Mouse (Mus musculus): ENCODE measurements at regions not wholly inside any gene's neighbourhood (a gene's known extent, or its start where the extent isn't known, plus 50 kb on each side); places are given as distances from the start of the nearest gene placed in this dataset.

- no peaks in the 10 kb centered on the region for H3K4me1 ChIP-seq (replicated peaks; ENCODE audit: control insufficient read depth, insufficient read depth, low read length)
- H3K36me3 ChIP-seq (ENCODE audit: control insufficient read depth, insufficient read depth), result no peaks in the 10 kb centered on the region
- no peak overlapping the region for H3K4me2 ChIP-seq (ENCODE audit: low read length)
- 92% methylated on average over 5 of the region's 5 CpGs for WGBS
- H3K9ac ChIP-seq (replicated peaks; ENCODE audit: low read depth, low read length), result no peak overlapping the region
- ATAC-seq, result no peak
- H3K4me3 ChIP-seq (replicated peaks; ENCODE audit: low read length), result no peak overlapping the region
- no peak overlapping the region for H3K27ac ChIP-seq (ENCODE audit: low read length)
- no peaks in the 10 kb centered on the region for H3K27me3 ChIP-seq (replicated peaks; ENCODE audit: control insufficient read depth, insufficient read depth, low read length)
- H3K9me3 ChIP-seq (ENCODE audit: control insufficient read depth, low read length), result no peaks in the 10 kb centered on the region
These were observed 184.3 kb downstream of the Ajap1 start for GRCm38 (mm10) chr4:153298277-153298676.

- no peak overlapping the region for H3K27ac ChIP-seq (ENCODE audit: low read length)
- WGBS, result 41% methylated on average over 6 of the region's 6 CpGs
- H3K36me3 ChIP-seq (ENCODE audit: control insufficient read depth, insufficient read depth), result no peaks in the 10 kb centered on the region
- H3K9me3 ChIP-seq (ENCODE audit: control insufficient read depth, low read length), result no peaks in the 10 kb centered on the region
- no peak overlapping the region for H3K4me3 ChIP-seq (replicated peaks; ENCODE audit: low read length)
- no peak overlapping the region for H3K4me2 ChIP-seq (ENCODE audit: low read length)
- no peak for ATAC-seq
- no peaks in the 10 kb centered on the region for H3K4me1 ChIP-seq (replicated peaks; ENCODE audit: control insufficient read depth, insufficient read depth, low read length)
- H3K9ac ChIP-seq (replicated peaks; ENCODE audit: low read depth, low read length), result no peak overlapping the region
- no peaks in the 10 kb centered on the region for H3K27me3 ChIP-seq (replicated peaks; ENCODE audit: control insufficient read depth, insufficient read depth, low read length)
These were observed 187.8 kb downstream of the Ajap1 start for GRCm38 (mm10) chr4:153294828-153295227.

- H3K4me1 ChIP-seq (replicated peaks; ENCODE audit: control insufficient read depth, insufficient read depth, low read length), result no peaks in the 10 kb centered on the region
- no peak overlapping the region for H3K9ac ChIP-seq (replicated peaks; ENCODE audit: low read depth, low read length)
- 38% methylated on average over 3 of the region's 3 CpGs for WGBS
- ATAC-seq, result no peak
- no peaks in the 10 kb centered on the region for H3K36me3 ChIP-seq (ENCODE audit: control insufficient read depth, insufficient read depth)
- H3K9me3 ChIP-seq (ENCODE audit: control insufficient read depth, low read length), result no peaks in the 10 kb centered on the region
- H3K27ac ChIP-seq (ENCODE audit: low read length), result no peak overlapping the region
- H3K4me3 ChIP-seq (replicated peaks; ENCODE audit: low read length), result no peak overlapping the region
- no peaks in the 10 kb centered on the region for H3K27me3 ChIP-seq (replicated peaks; ENCODE audit: control insufficient read depth, insufficient read depth, low read length)
- H3K4me2 ChIP-seq (ENCODE audit: low read length), result no peak overlapping the region
These were observed 189.5 kb downstream of the Ajap1 start for GRCm38 (mm10) chr4:153293137-153293536.

- Histone ChIP-seq H3K27ac (ENCODE audit: low read length) (no peak overlapping the region), H3K4me2 (ENCODE audit: low read length) (no peak overlapping the region), H3K36me3 (ENCODE audit: control insufficient read depth, insufficient read depth) (no peaks in the 10 kb centered on the region), H3K4me3 (replicated peaks; ENCODE audit: low read length) (no peak overlapping the region), H3K4me1 (replicated peaks; ENCODE audit: control insufficient read depth, insufficient read depth, low read length) (no peaks in the 10 kb centered on the region), H3K27me3 (replicated peaks; ENCODE audit: control insufficient read depth, insufficient read depth, low read length) (no peaks in the 10 kb centered on the region), H3K9ac (replicated peaks; ENCODE audit: low read depth, low read length) (no peak overlapping the region), H3K9me3 (ENCODE audit: control insufficient read depth, low read length) (peaks cover 1% of the 10 kb centered on the region; the same call in 1 of the 2 replicates)
- WGBS, result 83% methylated on average over 8 of the region's 8 CpGs
- no peak for ATAC-seq
These were observed 194.2 kb downstream of the Ajap1 start for GRCm38 (mm10) chr4:153288362-153288761.

- no peak for ATAC-seq
- Histone ChIP-seq H3K4me3 (replicated peaks; ENCODE audit: low read length) (no peak overlapping the region), H3K9me3 (ENCODE audit: control insufficient read depth, low read length) (peaks cover 5% of the 10 kb centered on the region; the same call in 1 of the 2 replicates), H3K36me3 (ENCODE audit: control insufficient read depth, insufficient read depth) (no peaks in the 10 kb centered on the region), H3K9ac (replicated peaks; ENCODE audit: low read depth, low read length) (no peak overlapping the region), H3K27ac (ENCODE audit: low read length) (no peak overlapping the region), H3K27me3 (replicated peaks; ENCODE audit: control insufficient read depth, insufficient read depth, low read length) (no peaks in the 10 kb centered on the region), H3K4me2 (ENCODE audit: low read length) (no peak overlapping the region), H3K4me1 (replicated peaks; ENCODE audit: control insufficient read depth, insufficient read depth, low read length) (no peaks in the 10 kb centered on the region)
- 92% methylated on average over 5 of the region's 5 CpGs for WGBS
These were observed 198.4 kb downstream of the Ajap1 start for GRCm38 (mm10) chr4:153284209-153284608.

GRCm38 (mm10) chr4:153276571-153276970, 206.0 kb downstream of the Ajap1 start:
- no peak overlapping the region for H3K9ac ChIP-seq (replicated peaks; ENCODE audit: low read depth, low read length)
- WGBS, result 54% methylated on average over 5 of the region's 5 CpGs
- H3K4me3 ChIP-seq (replicated peaks; ENCODE audit: low read length), result no peak overlapping the region
- H3K9me3 ChIP-seq (ENCODE audit: control insufficient read depth, low read length), result no peaks in the 10 kb centered on the region
- H3K27me3 ChIP-seq (replicated peaks; ENCODE audit: control insufficient read depth, insufficient read depth, low read length), result no peaks in the 10 kb centered on the region
- H3K36me3 ChIP-seq (ENCODE audit: control insufficient read depth, insufficient read depth), result no peaks in the 10 kb centered on the region
- no peak overlapping the region for H3K4me2 ChIP-seq (ENCODE audit: low read length)
- H3K27ac ChIP-seq (ENCODE audit: low read length), result no peak overlapping the region
- no peaks in the 10 kb centered on the region; the same call in 1 of the 2 replicates for H3K4me1 ChIP-seq (replicated peaks; ENCODE audit: control insufficient read depth, insufficient read depth, low read length)
- no peak for ATAC-seq

- 6% methylated on average over 5 of the region's 5 CpGs for WGBS
- no peak overlapping the region for H3K4me2 ChIP-seq (ENCODE audit: low read length)
- H3K27ac ChIP-seq (ENCODE audit: low read length), result no peak overlapping the region
- no peak overlapping the region for H3K9ac ChIP-seq (replicated peaks; ENCODE audit: low read depth, low read length)
- H3K4me3 ChIP-seq (replicated peaks; ENCODE audit: low read length), result no peak overlapping the region
- H3K36me3 ChIP-seq (ENCODE audit: control insufficient read depth, insufficient read depth), result no peaks in the 10 kb centered on the region
- H3K4me1 ChIP-seq (replicated peaks; ENCODE audit: control insufficient read depth, insufficient read depth, low read length), result peaks cover 2% of the 10 kb centered on the region; the same call in 1 of the 2 replicates
- H3K9me3 ChIP-seq (ENCODE audit: control insufficient read depth, low read length), result no peaks in the 10 kb centered on the region
- H3K27me3 ChIP-seq (replicated peaks; ENCODE audit: control insufficient read depth, insufficient read depth, low read length), result no peaks in the 10 kb centered on the region
- ATAC-seq, result no peak
These were observed 211.2 kb downstream of the Ajap1 start for GRCm38 (mm10) chr4:153271376-153271775.

GRCm38 (mm10) chr4:153263216-153263805, 219.3 kb downstream of the Ajap1 start:
- WGBS, result 61% methylated on average over 15 of the region's 15 CpGs
- H3K36me3 ChIP-seq (ENCODE audit: control insufficient read depth, insufficient read depth), result no peaks in the 10 kb centered on the region
- H3K27me3 ChIP-seq (replicated peaks; ENCODE audit: control insufficient read depth, insufficient read depth, low read length), result no peaks in the 10 kb centered on the region
- no peaks in the 10 kb centered on the region for H3K4me1 ChIP-seq (replicated peaks; ENCODE audit: control insufficient read depth, insufficient read depth, low read length)
- H3K4me2 ChIP-seq (ENCODE audit: low read length), result no peak overlapping the region
- H3K4me3 ChIP-seq (replicated peaks; ENCODE audit: low read length), result no peak overlapping the region
- no peak overlapping the region for H3K9ac ChIP-seq (replicated peaks; ENCODE audit: low read depth, low read length)
- no peak for ATAC-seq
- H3K9me3 ChIP-seq (ENCODE audit: control insufficient read depth, low read length), result no peaks in the 10 kb centered on the region
- H3K27ac ChIP-seq (ENCODE audit: low read length), result no peak overlapping the region

- Histone ChIP-seq H3K4me3 (replicated peaks; ENCODE audit: low read length) (no peak overlapping the region), H3K9ac (replicated peaks; ENCODE audit: low read depth, low read length) (no peak overlapping the region), H3K27me3 (replicated peaks; ENCODE audit: control insufficient read depth, insufficient read depth, low read length) (no peaks in the 10 kb centered on the region), H3K4me2 (ENCODE audit: low read length) (no peak overlapping the region), H3K4me1 (replicated peaks; ENCODE audit: control insufficient read depth, insufficient read depth, low read length) (no peaks in the 10 kb centered on the region), H3K27ac (ENCODE audit: low read length) (no peak overlapping the region), H3K9me3 (ENCODE audit: control insufficient read depth, low read length) (no peaks in the 10 kb centered on the region), H3K36me3 (ENCODE audit: control insufficient read depth, insufficient read depth) (no peaks in the 10 kb centered on the region)
- no peak for ATAC-seq
- WGBS, result 79% methylated on average over 14 of the region's 14 CpGs
These were observed 221.6 kb downstream of the Ajap1 start for GRCm38 (mm10) chr4:153260941-153261557.

Measured in forebrain, embryonic 16.5 days (tissue).